Mouse (Mus musculus) megakaryocyte, embryonic 14.5 days (primary cell): Measurements from ENCODE around the gene Hba-a2. TPM values are rescaled to one million over a fixed set of nuclear protein-coding genes. Genes with fewer than 3 reads are reported as not detected.
"Not testable (repeated sequence)": the region's sequence is repeated elsewhere in the genome, so short reads cannot be mapped to it uniquely, and the experiment has no call there.

Experiments used
- H3K27me3 ChIP-seq: replicated peaks from 2 replicates; pipeline ENCODE3; 2012; ENCODE audit warnings: inconsistent platforms
- H3K36me3 ChIP-seq: replicated peaks from 2 replicates; pipeline ENCODE3; 2012; ENCODE audit warnings: low read length, inconsistent platforms, mixed read lengths
- H3K4me1 ChIP-seq: 2 replicates; pipeline ENCODE4 v1.6.1; 2012; ENCODE audit warnings: inconsistent platforms
- H3K4me3 ChIP-seq: replicated peaks from 2 replicates; pipeline ENCODE3; 2012; ENCODE audit warnings: moderate library complexity, mild to moderate bottlenecking, inconsistent platforms
- H3K9me3 ChIP-seq: 2 replicates; pipeline ENCODE4 v1.6.1; 2012; ENCODE audit warnings: inconsistent platforms
- FLI1 ChIP-seq: IDR thresholded peaks from 2 replicates; pipeline ENCODE4 v1.6.1; 2012; ENCODE audit warnings: low read length, inconsistent platforms, mixed read lengths
- GATA1 ChIP-seq: IDR thresholded peaks from 3 replicates; pipeline ENCODE4 v1.6.1; 2012; ENCODE audit warnings: mixed read lengths, low read length, inconsistent platforms, borderline replicate concordance
- polyA plus RNA-seq: library from polyadenylated mRNA; stranded (reverse); fragments of >175 nt; gene quantifications from 2 replicates; pipeline ENCODE4 v1.2.3, GENCODE M21; 2012; ENCODE audit warnings: low replicate concordance; ENCODE audit not compliant: insufficient read depth

Gene Hba-a2
- polyA plus RNA-seq, 1 experiment = 578 TPM

- Histone ChIP-seq H3K36me3 (no peaks in the 10 kb centered on the region), H3K4me1 (peaks cover 4% of the 10 kb centered on the region), H3K9me3 (0 out of 2 replicates have a peak, but pooled peaks cover 1% of the 10 kb centered on the region), H3K4me3 (no peak overlapping the region), H3K27me3 (peaks cover 57% of the 10 kb centered on the region)
- TF ChIP-seq GATA1 (no peak), FLI1 (no peak)
Observed at GRCm38 (mm10) chr11:32281416-32282144, 14.7 kb upstream of the Hba-a2 start.

- H3K4me3 ChIP-seq, H3K36me3 ChIP-seq, H3K9me3 ChIP-seq: not testable (repeated sequence)
- Histone ChIP-seq H3K27me3 (peaks cover 48% of the 10 kb centered on the region), H3K4me1 (peaks cover 14% of the 10 kb centered on the region)
Observed at GRCm38 (mm10) chr11:32283091-32283777, 13.1 kb upstream of the Hba-a2 start, which contains the start of gene Hba-a1. Hba-a1 (plus strand) TSS chr11:32283511.

- Histone ChIP-seq H3K27me3 (peaks cover 43% of the 10 kb centered on the region), H3K4me3 (peak overlapping the region; percentile 33), H3K4me1 (peaks cover 19% of the 10 kb centered on the region)
- not testable (repeated sequence) for H3K9me3 ChIP-seq, H3K36me3 ChIP-seq
Observed at GRCm38 (mm10) chr11:32284582-32284981, 11.7 kb upstream of the Hba-a2 start.

- H3K4me3 ChIP-seq = no peak overlapping the region
- H3K27me3 ChIP-seq = peaks cover 43% of the 10 kb centered on the region
- no peaks in the 10 kb centered on the region for H3K36me3 ChIP-seq
- TF ChIP-seq FLI1 = no peak
- no peak for TF ChIP-seq GATA1
- peaks cover 19% of the 10 kb centered on the region for H3K4me1 ChIP-seq
- no peaks in the 10 kb centered on the region for H3K9me3 ChIP-seq
Observed at GRCm38 (mm10) chr11:32285031-32285775, 11.1 kb upstream of the Hba-a2 start.

GRCm38 (mm10) chr11:32285887-32286286 lies 10.4 kb upstream of the Hba-a2 start:
- Histone ChIP-seq H3K4me1 (peaks cover 19% of the 10 kb centered on the region), H3K27me3 (peaks cover 38% of the 10 kb centered on the region)
- not testable (repeated sequence) for H3K4me3 ChIP-seq, H3K9me3 ChIP-seq, H3K36me3 ChIP-seq

GRCm38 (mm10) chr11:32286695-32287492 lies 9.4 kb upstream of the Hba-a2 start, which contains the start of gene Hbq1b:
Hbq1b (plus strand) TSS chr11:32286965.
- H3K27me3 ChIP-seq = peaks cover 33% of the 10 kb centered on the region
- peaks cover 19% of the 10 kb centered on the region for H3K4me1 ChIP-seq
- H3K36me3 ChIP-seq, H3K9me3 ChIP-seq: not testable (repeated sequence)
- H3K4me3 ChIP-seq = peak within 1 kb of the TSS; percentile 87

- H3K4me1 ChIP-seq = peaks cover 23% of the 10 kb centered on the region
- TF ChIP-seq GATA1 = no peak
- no peak for TF ChIP-seq FLI1
- H3K9me3 ChIP-seq = no peaks in the 10 kb centered on the region
- H3K4me3 ChIP-seq = peak overlapping the region; percentile 85
- H3K36me3 ChIP-seq = no peaks in the 10 kb centered on the region
- peaks cover 35% of the 10 kb centered on the region for H3K27me3 ChIP-seq
Observed at GRCm38 (mm10) chr11:32287493-32287825, 8.8 kb upstream of the Hba-a2 start.

GRCm38 (mm10) chr11:32292819-32293218 lies 3.5 kb upstream of the Hba-a2 start:
- not testable (repeated sequence) for H3K36me3 ChIP-seq, H3K9me3 ChIP-seq, H3K4me3 ChIP-seq
- H3K27me3 ChIP-seq = peaks cover 41% of the 10 kb centered on the region
- peaks cover 24% of the 10 kb centered on the region for H3K4me1 ChIP-seq

- H3K36me3 ChIP-seq, H3K4me3 ChIP-seq, H3K9me3 ChIP-seq: not testable (repeated sequence)
- Histone ChIP-seq H3K4me1 (peaks cover 23% of the 10 kb centered on the region), H3K27me3 (peaks cover 37% of the 10 kb centered on the region)
Observed at GRCm38 (mm10) chr11:32293479-32293878, 2.8 kb upstream of the Hba-a2 start.

GRCm38 (mm10) chr11:32297417-32297816 lies 1.1 kb downstream of the Hba-a2 start:
- peaks cover 37% of the 10 kb centered on the region for H3K27me3 ChIP-seq
- not testable (repeated sequence) for H3K4me3 ChIP-seq, H3K36me3 ChIP-seq, H3K9me3 ChIP-seq
- peaks cover 15% of the 10 kb centered on the region for H3K4me1 ChIP-seq
